Mouse (Mus musculus) heart, postnatal 36 days (tissue): ENCODE data around the gene Frmd5. TPM values are rescaled to one million over a fixed set of nuclear protein-coding genes. Genes with fewer than 3 reads are reported as not detected.
A peak's percentile ranks its signal among the peaks of the same experiment; 100 is the strongest.

Experiments used
- DNase-seq, 2 experiments: peaks; one replicate each; pipeline ENCODE4 v3.0.0; 2021 to 2022
- intact Hi-C: fragments of 180-260 bp; cut with DNase I; formaldehyde crosslinking; loops from one replicate; pipeline ENCODE4 v1.15.1; 2025
- total RNA-seq, 2 experiments: library from RNA; stranded (reverse); gene quantifications; 2 replicates each; pipeline ENCODE4 v1.2.3; 2021

Frmd5 gene
- total RNA-seq, 2 experiments from 2014 or later: 131 to 163 TPM

- intact Hi-C loops: no loop called here
- DNase-seq: peak in 1 of 2 experiments; percentile 6
These were observed 178.6 kb downstream of the Frmd5 start for GRCm38 (mm10) chr2:121628290-121628689.

GRCm38 (mm10) chr2:121625901-121626300, 181.0 kb downstream of the Frmd5 start:
- intact Hi-C loops: no loop called here
- no peak for DNase-seq

DNA sequence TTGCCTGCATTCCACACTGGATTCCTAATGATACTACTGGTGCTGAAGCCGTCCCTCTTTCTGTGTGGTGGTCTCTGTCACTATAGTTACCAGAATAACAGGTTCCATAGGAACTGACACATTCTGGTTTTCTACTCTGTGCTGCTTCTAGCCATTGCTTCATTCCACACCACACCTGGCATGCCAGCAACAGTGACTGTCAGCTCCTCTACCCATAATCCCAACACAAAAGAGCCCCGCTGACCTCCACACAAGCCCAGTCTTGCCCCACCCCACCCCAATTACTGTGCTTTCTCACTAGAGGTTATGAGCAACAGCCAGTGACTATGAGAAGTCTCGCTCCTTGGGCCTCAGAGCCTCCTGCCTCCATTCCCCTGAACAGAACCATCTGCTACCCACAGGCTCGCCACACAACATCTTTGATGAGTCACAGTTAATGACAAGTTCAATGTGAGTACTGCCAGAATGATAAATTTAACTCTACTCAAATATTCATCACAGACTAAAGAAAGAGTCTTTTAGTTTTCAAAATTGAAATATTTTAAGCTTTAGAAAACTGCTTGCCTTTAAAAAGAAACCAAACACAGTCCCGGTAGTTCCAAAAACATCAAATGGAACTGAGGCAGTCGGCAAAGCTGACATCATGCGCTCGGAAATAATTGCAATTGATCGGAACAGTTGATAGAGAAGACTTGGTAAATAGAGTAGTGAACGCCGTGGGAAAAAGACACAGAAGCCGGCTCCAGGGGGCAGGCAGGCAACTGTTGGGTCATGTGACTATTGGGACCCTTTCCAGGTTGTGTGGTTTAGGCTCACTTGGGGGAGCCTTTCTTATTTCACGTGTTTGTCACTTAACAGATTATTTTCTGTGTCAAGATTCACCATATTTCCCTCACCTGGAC, 185.4 kb downstream of the Frmd5 start:
- DNase-seq: no peak
- intact Hi-C loops: no loop called here

DNA sequence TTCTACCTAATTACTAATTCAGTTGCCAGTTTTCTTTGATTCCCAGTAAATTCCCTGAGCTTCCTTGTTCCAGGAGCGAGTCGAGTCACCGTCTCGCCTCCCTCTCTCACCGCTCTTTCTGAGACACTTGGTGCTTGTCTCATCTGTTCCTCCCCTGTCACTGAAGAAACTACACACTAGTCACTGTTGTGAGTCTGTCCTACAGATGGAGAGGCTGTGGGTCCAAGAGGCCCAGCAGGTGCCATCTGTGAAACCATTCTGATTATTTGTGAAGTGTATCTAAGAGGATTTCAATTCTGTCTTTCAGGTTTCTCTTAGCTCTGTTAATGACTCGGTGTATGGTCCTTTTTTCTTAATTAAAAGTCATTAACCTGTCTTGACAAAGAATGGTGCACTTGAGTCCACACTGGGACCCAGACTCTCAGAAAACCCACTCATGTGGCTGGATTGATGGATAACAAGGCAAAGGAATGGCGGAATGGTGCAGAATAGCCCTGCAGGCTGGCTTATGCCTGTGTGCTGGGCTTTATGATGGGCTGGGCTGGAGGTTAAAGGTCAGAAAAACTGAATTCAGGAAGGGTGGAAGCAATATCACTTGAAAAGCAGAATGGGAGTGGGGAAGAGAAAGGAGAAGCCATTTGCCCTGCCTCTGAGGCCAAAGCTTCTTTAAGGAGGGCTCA, 186.2 kb downstream of the Frmd5 start:
- intact Hi-C loops: no loop called here
- no peak for DNase-seq

DNA sequence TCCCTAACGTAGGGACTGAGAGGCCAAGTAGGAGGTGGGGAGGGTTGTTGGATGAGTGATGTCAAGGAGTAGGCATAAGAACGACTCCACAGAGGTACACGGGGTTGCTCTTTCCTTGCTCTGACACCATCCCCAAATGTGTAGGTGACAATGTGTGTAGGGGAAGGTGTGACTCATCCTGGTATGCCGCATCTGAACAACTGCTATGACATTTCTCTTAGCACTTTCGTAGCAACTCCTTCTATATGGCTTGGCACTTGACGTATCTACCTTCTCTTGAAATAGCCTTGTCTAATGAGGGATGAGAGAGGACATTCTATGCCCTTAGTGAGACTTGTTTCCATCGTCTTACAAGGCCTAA, 191.7 kb downstream of the Frmd5 start:
- intact Hi-C loops: no loop called here
- no peak for DNase-seq

GRCm38 (mm10) chr2:121614483-121615198, 192.2 kb downstream of the Frmd5 start:
- intact Hi-C loops: no loop called here
- peak; percentile 29 to 43 for DNase-seq

- DNase-seq: no peak
- intact Hi-C loops: no loop called here
These were observed 194.8 kb downstream of the Frmd5 start for GRCm38 (mm10) chr2:121612112-121612511.

DNA sequence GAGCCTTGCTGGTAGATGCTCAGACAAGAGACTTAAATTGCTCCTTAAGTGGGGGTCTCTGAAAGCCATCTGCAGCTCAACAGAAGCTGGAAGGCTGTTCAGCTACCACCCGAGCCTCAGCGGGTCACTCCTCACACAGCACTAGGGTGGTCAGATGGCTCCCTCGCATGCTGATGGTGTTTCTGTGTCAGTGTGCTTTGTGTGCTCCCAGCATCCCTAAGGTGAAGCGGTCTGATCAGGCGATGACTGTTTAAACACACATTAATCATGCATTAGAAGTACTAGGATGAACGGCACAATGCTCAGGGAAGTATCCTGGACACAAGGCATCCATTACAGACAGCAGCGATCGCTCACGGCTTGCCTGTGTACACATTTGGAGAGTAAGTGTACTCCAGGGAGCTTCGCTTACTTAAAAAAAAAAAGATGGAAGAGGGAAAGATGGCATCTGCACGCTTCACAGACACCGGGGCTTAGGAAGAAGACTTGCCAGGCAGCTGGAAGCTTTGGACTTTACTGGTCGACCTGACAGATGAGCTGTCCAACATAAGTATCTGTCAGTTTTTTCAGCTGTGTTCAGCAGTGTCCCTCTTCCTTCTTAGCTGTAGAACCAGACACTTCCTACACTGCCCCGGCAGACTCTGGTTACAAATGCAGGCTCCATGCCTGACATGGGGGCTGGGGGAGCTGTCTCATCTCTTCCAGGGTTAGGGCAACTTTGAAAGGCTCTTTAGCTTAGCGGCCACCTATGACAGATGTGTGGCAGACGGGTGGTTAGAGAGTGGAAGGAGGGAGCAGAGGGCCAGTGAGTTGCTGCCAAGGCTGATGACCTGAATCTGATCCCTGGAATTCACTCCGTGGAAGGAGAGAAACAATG, 196.6 kb downstream of the Frmd5 start:
- intact Hi-C loops: no loop called here
- DNase-seq: no peak

GRCm38 (mm10) chr2:121609141-121609724, 197.7 kb downstream of the Frmd5 start:
- intact Hi-C loops: no loop called here

DNA sequence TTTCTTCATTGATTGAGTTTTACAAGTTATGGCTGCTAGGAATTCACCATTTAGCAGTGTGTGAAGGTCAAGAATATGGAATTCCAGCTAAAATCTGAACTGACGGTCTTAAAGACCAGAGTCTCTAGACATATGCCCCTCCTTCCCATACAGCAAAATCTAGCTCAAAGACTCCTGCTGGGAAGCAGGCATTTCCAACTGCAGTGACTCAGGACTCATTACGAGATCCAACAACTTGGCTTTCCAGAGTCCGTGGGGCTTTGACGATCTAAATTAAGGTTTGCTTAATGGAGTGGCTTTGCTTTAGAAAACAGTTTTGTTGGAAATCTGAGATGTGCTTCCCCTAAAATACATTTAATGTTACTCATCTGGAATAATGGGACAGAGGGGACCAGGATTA, 204.5 kb downstream of the Frmd5 start:
- no peak for DNase-seq
- intact Hi-C loops: no loop called here

More at GRCm38 (mm10) chr2:121609141-121609724, 197.7 kb downstream of the Frmd5 start:
- no peak for DNase-seq

- intact Hi-C loops: no loop called here
These were observed 205.3 kb downstream of the Frmd5 start for GRCm38 (mm10) chr2:121601543-121601942.

GRCm38 (mm10) chr2:121600736-121601135, 206.2 kb downstream of the Frmd5 start:
- intact Hi-C loops: no loop called here

More at GRCm38 (mm10) chr2:121601543-121601942, 205.3 kb downstream of the Frmd5 start:
- no peak for DNase-seq

DNA sequence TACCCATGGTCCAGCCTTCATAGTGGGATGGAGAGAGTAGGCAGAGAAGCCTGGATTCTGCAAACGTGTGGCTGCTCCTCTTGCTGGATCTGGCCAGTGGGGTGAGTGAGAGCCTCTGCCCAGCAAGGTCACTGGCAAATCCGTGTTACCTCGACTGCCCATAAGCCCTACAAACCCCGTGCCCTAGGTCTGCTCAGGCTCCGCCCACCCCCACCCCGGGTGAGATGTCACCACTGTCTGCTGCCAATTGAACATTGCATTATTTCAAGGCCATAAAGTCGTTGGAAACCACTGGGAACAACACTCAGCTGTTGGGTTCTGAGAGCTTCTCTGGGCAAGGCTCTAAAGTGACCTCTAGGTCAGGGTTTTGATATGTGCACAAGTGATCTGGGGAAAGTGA, 208.6 kb downstream of the Frmd5 start:
- DNase-seq: no peak
- intact Hi-C loops: no loop called here

More at GRCm38 (mm10) chr2:121600736-121601135, 206.2 kb downstream of the Frmd5 start:
- DNase-seq: no peak

- intact Hi-C loops: no loop called here
- DNase-seq: no peak
These were observed 210.3 kb downstream of the Frmd5 start for GRCm38 (mm10) chr2:121596621-121597020.

DNA sequence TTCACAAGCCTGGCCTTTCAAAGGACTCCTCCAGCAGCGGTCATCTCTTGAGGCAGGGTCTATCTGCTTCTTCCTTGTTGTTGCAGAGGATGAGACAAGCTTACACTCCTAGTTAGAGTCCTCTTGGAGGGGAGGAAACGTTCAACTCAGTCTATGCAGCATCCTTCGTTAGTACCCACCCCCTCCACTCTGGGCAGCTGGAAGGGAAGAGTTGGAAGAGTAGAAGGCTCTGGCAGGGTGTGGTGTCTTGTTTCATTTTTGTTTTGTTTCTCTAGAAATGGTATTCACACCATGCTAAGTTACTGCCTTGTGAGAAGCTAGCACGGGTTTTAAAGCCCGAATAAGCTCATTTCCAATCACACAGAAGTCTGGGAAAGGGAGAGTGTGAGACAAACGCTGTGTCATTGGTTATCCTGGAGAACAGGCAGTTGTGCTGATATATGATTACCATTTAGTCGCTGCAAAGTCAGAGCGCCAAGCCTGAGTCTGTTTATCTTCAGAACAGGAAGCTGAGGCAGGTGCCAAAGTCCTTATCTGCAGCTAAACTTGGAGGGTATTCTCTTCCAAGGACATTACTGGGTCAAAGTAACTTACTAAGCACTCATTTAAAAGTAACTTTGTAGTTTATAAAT, 212.1 kb downstream of the Frmd5 start:
- intact Hi-C loops: no loop called here
- peak; percentile 41 to 68 for DNase-seq

DNA sequence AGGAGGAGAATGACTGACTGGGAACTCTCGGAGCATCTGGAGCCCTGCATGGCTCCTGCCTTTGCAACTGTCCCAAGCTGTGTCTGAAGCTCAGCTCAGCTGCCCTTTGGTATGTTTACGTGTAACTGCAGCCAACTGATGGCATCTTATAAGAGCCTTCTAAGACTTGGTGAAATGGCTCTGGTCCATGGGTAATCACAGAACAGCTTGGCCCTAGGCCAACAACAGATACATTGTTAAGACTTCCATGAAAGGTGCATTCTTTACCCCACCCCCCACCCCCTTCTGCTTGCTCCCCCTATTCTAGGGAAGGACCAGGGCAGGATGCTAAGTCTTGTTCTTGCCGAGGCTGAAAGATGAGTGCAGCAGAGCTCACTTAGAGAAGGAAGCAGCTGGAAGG, 212.8 kb downstream of the Frmd5 start:
- intact Hi-C loops: no loop called here
- DNase-seq: no peak

DNA sequence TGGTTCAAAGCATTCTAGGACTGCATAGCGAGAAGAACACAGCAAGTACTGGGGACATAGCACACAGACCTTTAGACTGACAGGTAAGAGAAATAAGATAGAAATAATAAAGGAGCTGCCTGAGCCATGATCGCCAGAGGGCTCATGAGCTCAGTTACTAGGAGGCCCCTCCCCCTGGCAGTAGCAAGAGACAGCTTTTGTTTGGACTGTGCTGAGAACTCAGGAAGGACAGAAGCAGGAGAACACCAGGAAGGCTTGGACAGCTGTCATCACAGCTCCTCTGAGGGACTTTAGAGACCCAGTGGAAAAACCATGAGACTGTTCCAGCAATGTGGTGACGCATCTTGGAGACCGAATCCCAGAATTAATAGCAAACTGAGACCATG, 218.6 kb downstream of the Frmd5 start:
- DNase-seq: peak; percentile 33 to 48
- intact Hi-C loops: no loop called here

DNA sequence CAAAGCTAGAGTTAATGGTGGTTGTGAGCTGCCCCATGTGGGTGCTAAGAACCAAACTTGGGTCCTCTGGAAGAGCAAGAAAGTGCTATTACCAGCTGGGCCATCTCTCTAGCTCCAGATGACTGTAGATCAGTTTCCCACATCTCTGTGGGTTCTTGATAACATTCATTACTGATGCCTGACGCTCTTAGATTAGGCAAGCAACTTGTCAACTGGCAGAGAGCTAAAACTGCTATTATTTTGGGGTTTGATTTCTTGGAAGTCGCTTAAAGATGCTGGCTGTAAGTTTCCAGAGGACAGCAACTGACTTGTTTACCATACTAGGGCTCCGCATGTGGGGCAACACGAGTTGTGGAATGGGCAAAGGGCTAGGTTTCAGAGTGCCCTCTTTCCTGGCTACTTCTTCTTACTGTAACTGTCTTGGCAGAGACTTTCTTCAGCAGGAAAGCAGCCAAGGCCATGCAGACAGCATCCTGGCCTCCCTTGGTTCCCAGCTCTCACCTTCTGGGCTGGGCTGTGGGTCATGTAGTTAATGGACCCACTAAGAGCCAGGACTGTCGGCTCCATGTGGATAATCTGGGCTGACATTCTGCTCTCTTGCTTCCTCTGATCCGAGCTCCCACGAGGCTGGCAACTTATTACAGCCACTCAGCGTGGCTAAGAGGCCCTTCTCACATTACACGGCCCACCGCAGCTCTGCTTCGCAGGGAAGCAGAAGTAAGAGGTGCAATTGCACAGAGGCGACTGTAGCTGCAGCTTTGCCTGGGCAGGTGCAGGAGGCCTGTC, 219.2 kb downstream of the Frmd5 start:
- DNase-seq: no peak
- intact Hi-C loops: no loop called here

- intact Hi-C loops: no loop called here
- peak in 1 of 2 experiments; percentile 24 for DNase-seq
These were observed 222.2 kb downstream of the Frmd5 start for GRCm38 (mm10) chr2:121584705-121585104.
